Mouse (Mus musculus) heart, adult 2 months (tissue): ENCODE measurements around the gene Rasl12.

Experiments used
- CTCF ChIP-seq: fragments of 200-600 bp; IDR thresholded peaks from 2 replicates; pipeline ENCODE4 v1.8.1; 2022; ENCODE audit warnings: antibody characterized with exemption, mild to moderate bottlenecking, moderate library complexity
- POLR2A ChIP-seq: fragments of 200-500 bp; IDR thresholded peaks from 2 replicates; pipeline ENCODE4 v1.6.1; 2011; ENCODE audit warnings: mild to moderate bottlenecking, low read depth, low read length, control low read depth; ENCODE audit not compliant: insufficient read depth

GRCm38 (mm10) chr9:65411326-65411725, 13.0 kb downstream of the Rasl12 start:
- TF ChIP-seq POLR2A (no peak), CTCF (no peak)
